Mouse (Mus musculus) olfactory bulb, adult 2 months (tissue): ENCODE results near the gene Gsg1l2. TPM values are rescaled to one million over a fixed set of nuclear protein-coding genes. Genes with fewer than 3 reads are reported as not detected.

Source experiments
- H3K27ac ChIP-seq: fragments of 200-500 bp; 2 replicates; pipeline ENCODE4 v1.5.1; 2012; ENCODE audit warnings: low read depth, low read length; ENCODE audit not compliant: insufficient read depth
- H3K4me1 ChIP-seq: fragments of 200-500 bp; 2 replicates; pipeline ENCODE4 v1.6.1; 2012; ENCODE audit warnings: low read length; ENCODE audit not compliant: control insufficient read depth, insufficient read depth
- H3K4me3 ChIP-seq: fragments of 200-500 bp; 2 replicates; pipeline ENCODE4 v1.5.1; 2012; ENCODE audit warnings: mild to moderate bottlenecking, low read depth, low read length, moderate library complexity; ENCODE audit not compliant: insufficient read depth
- CTCF ChIP-seq: fragments of 200-500 bp; IDR thresholded peaks from 2 replicates; pipeline ENCODE4 v1.5.1; 2012; ENCODE audit warnings: low read depth, mild to moderate bottlenecking, low read length, moderate library complexity; ENCODE audit not compliant: insufficient read depth
- POLR2A ChIP-seq: fragments of 200-500 bp; IDR thresholded peaks from 2 replicates; pipeline ENCODE4 v1.6.1; 2012; ENCODE audit warnings: mild to moderate bottlenecking, low read depth, low read length, moderate library complexity; ENCODE audit not compliant: insufficient read depth
- WGBS: fragments of 180-500 bp; shearing (Covaris S2); methylation state at CpG from one replicate; pipeline ENCODE4 v1.1.7; 2018; 5-methylcytosine and 5-hydroxymethylcytosine counted together
- polyA plus RNA-seq: library from polyadenylated mRNA; stranded (reverse); fragments of >200 nt; gene quantifications from 2 replicates; pipeline ENCODE4 v1.2.4, GENCODE M21; 2012; ENCODE audit warnings: low replicate concordance; ENCODE audit not compliant: missing spikeins, insufficient read depth, insufficient read length

Gsg1l2 gene
- polyA plus RNA-seq, 1 experiment, result not detected

DNA sequence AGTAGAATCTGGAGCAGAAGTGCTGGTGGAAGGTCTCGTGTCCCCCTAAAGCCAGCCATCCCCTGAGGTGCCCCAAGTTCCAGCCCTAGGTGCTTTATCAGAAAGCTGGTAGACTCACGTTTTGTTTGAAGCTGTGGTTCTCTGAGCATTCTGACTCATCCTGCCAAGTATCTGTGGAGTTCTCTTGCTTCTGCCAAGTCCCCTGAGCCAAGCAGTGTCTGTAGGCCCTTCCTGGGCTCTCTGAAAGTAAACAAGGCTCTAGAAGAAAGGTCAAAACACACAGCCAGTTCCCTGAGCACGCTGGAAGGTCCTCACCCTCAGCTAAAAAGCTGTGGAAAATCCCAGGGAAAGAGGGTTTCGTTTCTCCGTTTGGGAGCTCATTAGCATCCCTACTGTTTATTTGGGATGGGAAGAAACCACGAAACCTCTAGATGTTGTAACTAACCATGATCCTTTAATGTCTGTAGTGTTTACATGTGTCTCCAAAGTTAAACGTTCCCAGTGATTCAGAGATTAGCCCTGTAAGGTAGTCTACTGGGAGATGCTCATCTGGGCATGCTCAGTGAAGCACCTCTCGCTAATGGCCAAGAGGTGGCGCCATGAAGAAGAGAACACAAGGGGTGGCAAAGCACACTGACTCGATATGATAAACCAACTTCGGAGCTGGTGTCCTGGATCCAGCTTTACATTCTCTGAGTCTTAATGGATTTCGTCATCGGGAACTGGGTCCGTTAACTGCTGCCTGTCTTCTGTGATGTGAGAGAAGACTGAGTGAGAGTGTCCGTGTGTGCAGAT is 16.8 kb upstream of the Gsg1l2 start:
- no peak overlapping the region for H3K27ac ChIP-seq
- no peaks in the 10 kb centered on the region for H3K4me1 ChIP-seq
- TF ChIP-seq POLR2A (no peak), CTCF (no peak)
- WGBS, result 68% methylated on average over 15 of the region's 15 CpGs
- H3K4me3 ChIP-seq, result no peak overlapping the region

DNA sequence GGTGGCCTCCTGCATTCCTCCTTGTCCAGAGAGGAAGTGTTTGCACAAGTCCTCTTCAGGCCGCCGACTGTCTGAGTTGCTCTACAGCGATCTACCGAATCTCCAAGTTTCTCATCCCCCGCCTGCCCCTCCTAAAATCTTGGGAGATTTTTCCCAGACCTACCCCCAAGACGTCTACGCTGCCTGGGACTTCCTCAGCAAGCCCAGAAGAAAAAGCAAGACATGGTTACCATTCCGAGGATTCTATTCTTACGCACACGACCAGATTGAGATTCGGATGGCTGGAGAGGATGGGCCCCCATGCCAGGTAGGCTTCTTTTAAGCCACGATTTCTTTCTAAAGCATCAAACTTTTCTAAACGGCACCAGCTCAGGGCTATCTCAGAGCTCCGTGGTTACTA is 3.4 kb upstream of the Gsg1l2 start, which contains the start of gene Glp2r:
Gene Glp2r (minus strand): TSS at position 101 of the 400 bp plus-strand sequence.
- Histone ChIP-seq H3K4me1 (no peaks in the 10 kb centered on the region), H3K4me3 (no peak within 1 kb of the TSS), H3K27ac (no peak within 1 kb of the TSS)
- TF ChIP-seq CTCF, result no peak
- no peak for TF ChIP-seq POLR2A
- WGBS, result 90% methylated on average over 14 of the region's 14 CpGs

DNA sequence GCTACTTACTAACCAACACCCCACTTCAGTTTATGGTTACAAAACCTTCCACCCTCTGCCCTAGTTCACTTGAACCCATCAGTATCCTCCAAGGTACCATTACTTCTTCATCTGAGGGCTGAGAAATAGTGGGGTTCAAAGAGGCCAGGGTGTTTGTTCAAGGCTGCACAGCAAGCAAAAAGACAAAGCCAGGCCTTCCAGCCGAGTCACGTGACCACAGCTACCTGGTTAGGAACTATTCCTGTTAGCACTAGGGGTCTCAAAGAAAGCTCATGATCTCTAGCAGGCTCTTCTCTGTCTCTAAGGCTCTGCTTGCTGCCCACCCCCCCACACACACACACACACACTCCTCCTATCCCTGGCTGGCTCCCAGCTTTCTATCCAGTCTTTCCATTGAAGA is 2.7 kb upstream of the Gsg1l2 start:
- no peaks in the 10 kb centered on the region for H3K4me1 ChIP-seq
- no peak overlapping the region for H3K27ac ChIP-seq
- no peak for TF ChIP-seq CTCF
- no peak overlapping the region for H3K4me3 ChIP-seq
- 89% methylated on average over 2 of the region's 2 CpGs for WGBS

DNA sequence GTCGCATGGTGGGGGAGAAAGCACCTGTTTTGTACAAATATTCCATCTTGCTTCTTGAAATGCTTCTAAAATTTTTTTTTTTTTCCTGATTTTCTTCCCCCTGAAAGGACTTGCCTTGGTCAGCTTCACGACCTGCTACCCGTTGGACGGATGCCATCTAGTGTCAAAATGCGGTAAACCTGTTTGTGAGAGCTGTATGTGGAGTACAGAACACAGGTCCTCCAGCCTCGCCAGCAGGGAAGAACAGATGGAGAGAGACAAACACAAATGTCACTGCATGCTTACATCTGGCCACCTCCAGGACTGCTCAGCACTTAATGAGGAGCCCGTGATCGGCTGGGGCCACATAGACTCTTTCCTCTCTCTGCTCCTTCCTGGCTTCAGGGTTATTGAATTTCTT is 1.8 kb upstream of the Gsg1l2 start:
- WGBS, result 28% methylated on average over 8 of the region's 8 CpGs
- Histone ChIP-seq H3K4me3 (no peak overlapping the region), H3K27ac (no peak overlapping the region), H3K4me1 (no peaks in the 10 kb centered on the region)
- TF ChIP-seq CTCF (no peak), POLR2A (no peak)

DNA sequence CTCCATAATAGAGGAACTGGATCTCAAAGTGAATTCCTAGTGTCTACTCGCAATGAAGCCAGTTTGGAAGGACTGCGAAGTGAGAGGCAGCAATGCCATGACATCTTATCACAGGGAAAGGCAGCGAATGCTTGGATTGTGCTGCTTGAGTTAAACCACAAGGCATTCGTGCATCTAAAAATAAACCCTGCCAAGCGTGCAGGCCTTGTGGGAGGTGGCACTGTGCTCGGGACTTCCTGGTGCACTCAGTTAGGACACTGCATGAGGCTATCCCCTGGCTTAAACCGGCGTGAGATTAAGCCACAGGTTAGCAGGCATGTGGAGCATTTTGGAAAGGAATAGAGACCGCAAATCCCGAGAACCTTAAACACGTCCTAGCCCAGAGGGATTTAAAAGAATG is 15.8 kb downstream of the Gsg1l2 start:
- H3K27ac ChIP-seq, result no peak overlapping the region
- 75% methylated on average over 11 of the region's 11 CpGs for WGBS
- TF ChIP-seq CTCF (no peak), POLR2A (no peak)
- no peak overlapping the region for H3K4me3 ChIP-seq
- H3K4me1 ChIP-seq, result no peaks in the 10 kb centered on the region

DNA sequence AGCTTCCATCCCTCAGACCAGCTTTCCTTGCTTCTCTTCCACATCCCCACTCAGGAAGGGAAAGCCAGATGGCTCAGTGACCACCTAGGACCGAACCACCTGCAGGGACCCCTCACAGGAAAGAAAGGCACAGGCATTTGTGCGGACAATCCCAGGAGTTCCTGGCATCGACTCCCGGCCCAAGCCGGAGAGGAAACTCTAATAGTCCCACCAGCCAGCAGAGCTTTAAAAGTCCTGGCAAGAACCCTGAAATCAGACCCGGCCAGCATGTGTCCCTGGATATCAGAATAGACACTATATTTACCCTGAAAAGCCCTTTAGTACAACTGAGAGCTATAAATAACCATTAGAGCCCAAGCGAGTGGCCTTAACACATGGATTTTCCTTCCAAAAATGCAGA is 23.5 kb downstream of the Gsg1l2 start, which contains the start of gene Dhrs7c:
Gene Dhrs7c (plus strand): TSS at position 257 of the 400 bp plus-strand sequence.
- 53% methylated on average over 7 of the region's 7 CpGs for WGBS

DNA sequence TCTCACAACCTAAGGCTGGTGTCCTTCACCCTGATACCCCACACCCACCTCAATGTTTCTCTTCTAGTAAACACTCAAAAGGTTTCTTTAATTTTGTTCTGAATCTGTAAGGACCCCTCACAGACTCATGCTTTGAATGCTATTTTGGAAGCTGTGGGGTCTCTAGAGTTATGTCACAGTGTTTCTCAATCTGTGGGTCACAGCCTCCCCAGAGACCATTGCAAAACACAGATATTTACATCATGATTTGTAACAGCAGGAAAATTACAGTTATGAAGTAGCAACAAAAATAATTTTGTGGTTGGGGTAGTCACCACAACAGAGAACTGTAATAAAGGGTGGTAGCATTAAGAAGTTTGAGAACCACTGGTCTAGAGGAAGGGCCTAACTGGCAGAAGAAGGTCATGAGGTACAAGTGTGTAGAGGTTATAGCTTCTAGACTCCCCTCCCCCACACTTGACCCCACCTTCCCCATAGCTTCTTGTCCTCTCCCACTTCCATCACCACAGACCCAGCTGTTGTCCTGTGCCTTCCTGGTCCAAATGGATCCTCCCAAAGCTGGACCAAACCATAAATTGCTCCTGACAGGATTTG is 25.8 kb downstream of the Gsg1l2 start:
- no peaks in the 10 kb centered on the region for H3K4me1 ChIP-seq
- H3K27ac ChIP-seq, result no peak overlapping the region
- TF ChIP-seq CTCF (no peak), POLR2A (no peak)
- H3K4me3 ChIP-seq, result no peak overlapping the region

More for the DNA sequence above, 23.5 kb downstream of the Gsg1l2 start, which contains the start of gene Dhrs7c:
- H3K4me3 ChIP-seq, result no peak within 1 kb of the TSS
- no peak within 1 kb of the TSS for H3K27ac ChIP-seq
- TF ChIP-seq POLR2A (no peak), CTCF (no peak)
- H3K4me1 ChIP-seq, result no peaks in the 10 kb centered on the region

DNA sequence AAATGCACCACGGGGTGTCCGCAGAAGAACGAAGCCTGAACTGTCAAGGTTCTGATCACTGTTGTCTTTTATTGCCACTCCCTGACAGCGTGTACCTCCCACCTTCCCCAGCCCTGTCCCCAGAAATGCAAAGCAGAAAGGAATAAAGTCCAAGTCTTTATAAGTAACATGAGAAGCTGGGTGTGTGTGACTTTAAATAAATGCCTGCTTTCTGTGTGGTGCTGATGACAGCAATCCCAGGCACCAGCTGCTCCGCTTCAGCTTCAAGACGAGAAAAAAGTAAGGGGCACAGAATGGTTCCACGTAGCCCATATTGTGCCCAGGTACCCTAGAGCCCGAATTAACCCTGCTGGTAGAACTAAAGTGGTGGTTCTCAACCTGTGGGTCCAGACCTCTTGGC is 26.8 kb downstream of the Gsg1l2 start:
- no peak for TF ChIP-seq CTCF
- TF ChIP-seq POLR2A, result no peak
- Histone ChIP-seq H3K4me1 (no peaks in the 10 kb centered on the region), H3K27ac (no peak overlapping the region), H3K4me3 (no peak overlapping the region)
- 68% methylated on average over 8 of the region's 8 CpGs for WGBS

DNA sequence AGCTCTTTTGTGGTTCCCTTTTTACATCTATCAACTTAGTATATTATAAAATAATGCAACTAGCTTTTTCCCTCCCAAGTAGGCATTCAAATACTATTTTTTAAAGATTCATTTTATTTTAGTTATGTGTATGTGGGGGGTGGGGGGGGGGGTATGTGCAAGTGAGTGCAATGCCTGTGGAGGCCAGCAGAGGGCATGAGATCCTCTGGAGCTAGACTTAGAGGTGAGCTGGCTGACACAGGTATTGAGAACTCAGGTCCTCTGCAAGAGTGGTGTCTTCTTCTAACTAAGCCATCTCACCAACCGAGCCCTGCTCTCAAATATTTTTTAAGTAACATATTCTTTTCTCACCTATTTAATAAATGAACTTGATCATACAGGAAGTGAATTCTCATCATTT is 31.1 kb downstream of the Gsg1l2 start:
- no peak overlapping the region for H3K4me3 ChIP-seq
- no peak overlapping the region for H3K27ac ChIP-seq
- H3K4me1 ChIP-seq, result no peaks in the 10 kb centered on the region
- WGBS, result 100% methylated on average over 1 of the region's 1 CpGs
- TF ChIP-seq POLR2A (no peak), CTCF (no peak)
